Comparison of ENCODE assay signal across 15 mouse cellular contexts in the genomic region with DNA sequence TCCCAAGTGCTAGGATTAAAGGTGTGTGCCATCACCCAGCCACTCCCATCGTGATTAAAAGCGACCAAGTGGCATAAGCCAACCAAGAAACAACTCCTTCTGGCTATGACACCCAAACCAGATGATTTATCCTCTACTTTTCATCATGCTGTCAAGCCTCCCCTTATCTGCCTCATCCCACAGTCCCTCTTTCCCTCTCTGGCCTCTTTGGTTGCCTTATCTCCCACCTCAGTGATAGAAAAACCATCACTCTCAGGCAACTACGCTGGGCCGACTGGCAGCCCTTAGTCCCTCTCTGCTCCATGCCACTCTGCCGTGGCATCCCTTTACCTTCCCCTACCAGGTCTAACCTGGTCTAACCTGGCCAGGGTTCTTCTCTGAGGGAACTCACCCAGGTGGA. TPM values are rescaled to one million over a fixed set of nuclear protein-coding genes. Genes with fewer than 3 reads are reported as not detected.
"Had no signal": no experiment of that assay in that cellular context is flagged by ENCODE, and none has a peak within 500 bp of the region (broad histone marks: within the 10 kb centered on the region; RNA-seq: fewer than 3 reads in every experiment).

No protein-coding gene starts in this region.

- H3K4me2 ChIP-seq: limb, embryonic 12.5 days; lung, embryonic 15.5 days; midbrain, embryonic 13.5 days had no signal

- H3K9me3 ChIP-seq: limb, embryonic 12.5 days; lung, embryonic 15.5 days; midbrain, embryonic 13.5 days had no signal

- ATAC-seq: midbrain, embryonic 13.5 days had no signal

- H3K36me3 ChIP-seq: limb, embryonic 12.5 days; lung, embryonic 15.5 days; midbrain, embryonic 13.5 days had no signal

- H3K4me3 ChIP-seq: limb, embryonic 12.5 days; lung, embryonic 15.5 days; midbrain, embryonic 13.5 days; myocyte had no signal

- H3K4me1 ChIP-seq: limb, embryonic 12.5 days; midbrain, embryonic 13.5 days had no signal

- H3K27me3 ChIP-seq: limb, embryonic 12.5 days; lung, embryonic 15.5 days; midbrain, embryonic 13.5 days had no signal

- H3K9ac ChIP-seq: limb, embryonic 12.5 days; lung, embryonic 15.5 days; midbrain, embryonic 13.5 days had no signal

- DNase-seq: kidney, adult 11 months; kidney, adult 9 months; kidney, postnatal 36 days; layer of hippocampus, adult 9-11 months; lung, postnatal 14 days; thymus, postnatal 14 days had no signal

- H3K27ac ChIP-seq: kidney, postnatal 0 days; limb, embryonic 12.5 days; lung, embryonic 15.5 days; macrophage; midbrain, embryonic 13.5 days; stomach, postnatal 0 days had no signal

RNA-seq across cellular contexts. Expression of gene Ptcra, which starts 23.4 kb away (rescaled TPM):
- total RNA-seq: liver, adult 2 months; midbrain, postnatal 0 days had no signal
- polyA plus RNA-seq: macrophage had no signal

RNA-seq across cellular contexts. Expression of gene Gnmt, which starts 58.0 kb away (rescaled TPM):
- polyA plus RNA-seq: macrophage had no signal
